Mouse (Mus musculus): ENCODE results near the gene Acsl5. TPM values are rescaled to one million over a fixed set of nuclear protein-coding genes. Genes with fewer than 3 reads are reported as not detected.

Acsl5 gene
- 10 to 100 TPM; 43.8 to 56.7 TPM for total RNA-seq (2023)

DNA sequence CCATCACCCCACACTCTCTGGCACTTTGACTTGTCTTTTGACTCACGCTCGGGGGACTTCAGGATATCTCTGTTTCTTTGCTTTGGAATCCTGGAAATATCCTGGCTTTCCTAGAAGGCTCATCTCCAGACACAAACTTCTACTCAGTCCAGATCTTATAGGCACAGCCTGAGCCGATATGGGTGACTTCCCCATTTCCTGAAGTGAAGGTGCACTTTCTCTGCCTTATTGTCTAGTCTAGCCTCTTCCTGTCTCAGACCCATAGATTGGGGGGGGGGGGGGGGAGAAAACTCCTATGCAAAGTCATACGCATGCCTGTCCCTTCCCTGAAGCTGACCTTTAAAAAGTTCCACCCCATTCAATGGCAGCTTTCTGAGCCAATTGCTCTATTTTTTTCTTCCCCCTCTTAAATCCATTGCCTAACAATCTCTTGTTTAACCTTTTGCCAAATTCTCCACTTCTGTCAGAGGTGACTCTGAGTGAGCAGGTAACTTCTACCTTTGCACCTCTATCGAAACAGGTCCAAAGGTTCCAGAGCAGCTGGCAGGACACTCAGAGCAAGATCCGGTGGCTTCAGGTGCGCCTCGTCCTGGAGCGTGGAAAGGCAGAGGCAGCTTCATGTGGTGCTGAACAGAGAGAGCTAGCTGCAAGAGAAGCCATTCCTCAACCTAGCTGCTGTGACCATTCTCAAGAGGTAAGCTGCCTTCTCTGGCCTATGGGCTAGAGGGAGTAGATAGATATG lies at the start of gene Acsl5:
Acsl5 (plus strand) TSS at position 556 of the 742 bp plus-strand sequence.

DNA sequence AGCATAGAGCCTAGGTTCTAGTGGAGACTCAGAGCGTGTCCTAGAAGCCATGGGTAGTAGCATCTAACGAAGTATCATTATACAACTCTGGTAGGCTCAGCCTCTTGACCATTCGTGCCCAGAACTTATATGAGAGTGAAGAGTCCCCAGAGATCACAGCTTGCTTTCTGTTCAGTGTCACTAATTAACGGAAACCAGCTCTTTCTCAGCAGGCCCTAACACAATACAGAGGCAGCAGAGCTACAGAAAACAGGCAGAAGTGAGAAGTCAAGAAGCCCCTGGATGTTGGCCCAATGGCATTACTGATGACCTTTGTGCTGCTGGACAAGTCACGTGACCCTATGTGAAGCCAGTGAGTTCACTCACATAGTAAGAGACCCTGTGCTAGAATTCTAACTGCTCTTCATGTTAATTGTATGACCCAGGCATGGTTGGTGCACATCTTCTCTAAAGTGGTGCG lies 10.5 kb upstream of the Acsl5 start, which contains the start of gene Gucy2g:
Gucy2g (minus strand) TSS at position 51 of the 460 bp plus-strand sequence.

DNA sequence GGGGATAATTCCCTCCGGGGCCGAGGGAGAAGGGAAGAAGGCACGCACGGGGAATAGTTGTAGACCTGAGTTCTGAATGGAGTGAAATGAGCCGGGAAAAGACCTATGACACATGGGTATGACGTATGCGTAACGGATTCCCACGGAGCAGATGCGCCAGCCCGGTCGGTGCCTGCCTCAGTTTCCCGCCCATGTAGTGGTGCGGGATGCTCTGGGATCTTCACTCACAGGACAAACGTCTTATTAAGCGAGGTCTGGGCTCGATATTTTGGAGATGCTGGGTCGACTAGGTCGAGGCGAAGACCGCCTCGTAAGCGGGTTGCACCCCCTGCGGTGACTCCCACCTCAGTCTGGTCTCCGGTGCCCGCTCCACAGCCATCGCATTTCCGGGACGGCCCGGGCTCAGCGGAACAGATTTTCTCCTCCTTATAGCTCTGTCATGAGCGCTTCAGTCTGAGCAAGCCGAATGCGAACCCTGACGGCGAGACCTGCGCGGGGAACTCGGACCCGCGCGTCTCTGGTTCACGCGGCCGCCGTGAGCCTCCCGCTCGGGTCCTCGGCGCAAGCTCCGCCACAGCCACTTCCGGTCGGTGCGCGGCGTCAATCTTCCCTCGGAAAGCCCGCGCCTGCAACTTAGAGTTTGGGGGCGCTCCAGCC lies 63.8 kb downstream of the Acsl5 start, which contains the start of gene Zdhhc6:
Zdhhc6 (minus strand) TSS at position 581 of the 657 bp plus-strand sequence.

DNA sequence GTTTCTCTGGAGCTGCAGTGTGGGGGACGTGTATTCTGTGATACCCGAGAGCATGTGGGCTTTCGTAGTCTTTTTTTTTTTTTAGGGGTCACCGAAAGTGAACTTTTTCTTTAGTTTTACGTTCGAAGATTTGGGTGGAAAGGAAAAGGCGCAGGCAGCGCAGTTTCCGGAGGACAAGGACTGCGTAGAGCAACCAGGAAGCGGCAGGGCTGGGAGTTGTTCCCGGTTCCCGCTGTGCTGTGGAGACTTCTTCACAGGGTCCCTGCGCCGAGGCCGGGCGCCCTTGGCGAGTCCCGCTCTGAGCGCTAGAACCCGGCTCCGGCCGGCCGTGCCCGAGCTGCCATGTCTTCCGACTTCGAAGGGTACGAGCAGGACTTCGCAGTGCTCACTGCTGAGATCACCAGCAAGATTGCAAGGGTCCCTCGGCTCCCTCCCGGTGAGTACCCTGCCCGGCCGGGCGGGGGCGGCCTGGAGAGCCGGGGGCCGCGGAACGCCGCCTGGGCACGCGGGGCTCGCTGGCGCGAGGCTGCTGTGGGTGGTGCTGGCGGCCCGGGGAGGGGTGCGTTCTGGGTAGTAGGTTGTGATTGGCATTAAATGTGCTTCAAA lies 64.5 kb downstream of the Acsl5 start, which contains the start of gene Vti1a:
Vti1a (plus strand) TSS at position 187 of the 606 bp plus-strand sequence.

Other genes starting within 250 kb of the Acsl5 start
- gene Gpam, start 124.7 kb upstream of the Acsl5 start, total RNA-seq (2023), result 1 to 10 TPM; 3.8 to 4.6 TPM
- gene Tectb, start 71.2 kb upstream of the Acsl5 start, total RNA-seq (2023), result not detected
- gene Gucy2g, start 10.7 kb upstream of the Acsl5 start, total RNA-seq (2023), result not detected
- gene Zdhhc6, start 64.1 kb downstream of the Acsl5 start, total RNA-seq (2023), result 10 to 100 TPM; 23.2 to 23.7 TPM
- gene Vti1a, start 64.4 kb downstream of the Acsl5 start, total RNA-seq (2023), result 10 to 100 TPM; 31.8 to 38.4 TPM